Mouse (Mus musculus) lung, adult 18-20 months (tissue): ENCODE data around the gene Avil.
A peak's percentile ranks its signal among the peaks of the same experiment; 100 is the strongest.

Experiments
- DNase-seq, 2 experiments: peaks; one replicate each; pipeline ENCODE4 v3.0.0; 2022; ENCODE audit warnings: mixed read lengths in 2 of 2

The Avil gene

DNA sequence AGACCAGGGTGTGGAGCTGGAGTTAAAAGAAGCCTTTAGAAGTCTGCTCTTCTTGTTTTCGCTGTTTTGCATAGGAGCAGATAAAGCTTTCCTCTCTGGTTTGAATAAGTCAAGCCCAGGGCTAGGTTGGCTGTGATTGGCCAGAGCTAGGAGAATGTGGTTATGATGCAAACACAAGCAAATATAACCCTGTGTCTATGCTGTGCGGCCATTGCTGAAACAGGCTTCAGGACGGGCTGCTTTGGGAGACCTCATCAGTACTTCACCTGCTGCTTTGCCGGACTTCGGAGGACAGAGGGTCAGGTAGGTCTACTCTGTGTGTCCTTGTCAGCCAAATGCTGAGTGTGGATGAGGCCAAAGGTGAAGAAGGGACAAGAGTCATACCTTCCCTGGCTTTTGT is at the start of gene Avil:
TSS of gene Avil (plus strand) at position 181 of the 400 bp plus-strand sequence.
- no peak for DNase-seq

DNA sequence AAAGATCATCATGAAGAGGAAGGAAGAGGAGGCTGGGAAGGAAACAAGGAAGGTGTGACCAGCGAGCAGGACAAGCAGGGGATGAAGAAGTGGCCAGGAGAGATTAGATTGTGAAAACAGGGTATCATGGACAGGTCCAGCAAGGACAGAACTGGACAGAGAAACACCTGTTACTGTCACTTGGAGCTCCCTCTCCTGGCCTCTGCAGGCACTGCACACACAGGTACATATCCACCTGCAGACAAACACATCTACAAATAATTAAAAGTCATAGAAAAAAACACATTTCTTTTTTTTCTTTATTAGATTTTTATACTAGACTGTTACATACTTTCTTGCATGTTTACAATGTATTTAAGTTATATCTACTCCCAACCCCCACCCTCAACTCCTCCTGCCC is 48.1 kb upstream of the Avil start:
- DNase-seq: no peak

- no peak for DNase-seq
These were observed 47.5 kb upstream of the Avil start for GRCm38 (mm10) chr10:126953029-126953471.

DNA sequence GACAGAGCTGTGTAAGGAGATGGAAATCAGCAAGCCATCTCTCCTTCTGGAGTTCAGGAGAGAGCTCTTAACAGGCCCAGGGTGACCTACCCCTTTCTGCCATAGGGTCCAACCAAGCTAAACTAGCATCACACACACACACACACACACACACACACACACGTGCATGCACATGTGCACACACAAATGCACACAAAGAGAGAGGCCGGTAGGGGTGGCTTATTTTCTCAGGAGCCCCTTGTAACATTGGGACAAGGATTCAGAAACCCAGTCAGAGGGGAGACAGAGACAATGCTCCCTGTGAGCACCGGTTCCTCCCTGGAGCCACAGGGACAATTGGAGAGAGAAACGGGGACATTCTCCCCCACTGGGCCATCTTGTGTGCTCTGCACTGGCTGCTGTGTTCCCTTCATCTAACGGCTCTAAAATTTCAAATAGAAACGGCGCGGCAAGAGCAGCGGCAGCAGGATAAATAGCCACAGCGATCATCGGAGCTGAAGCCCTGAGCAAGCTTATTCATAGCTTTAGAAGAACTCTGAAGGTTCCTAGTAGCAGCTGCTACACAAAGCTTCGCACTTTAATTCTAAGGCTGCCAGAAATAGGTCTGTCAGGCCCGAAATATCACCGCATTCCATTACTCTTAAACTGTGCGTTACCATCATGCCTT is 43.7 kb upstream of the Avil start:
- no peak for DNase-seq

- DNase-seq: peak; percentile 67 to 74
These were observed 43.0 kb upstream of the Avil start for GRCm38 (mm10) chr10:126957359-126958107.

GRCm38 (mm10) chr10:126960496-126960895 is 40.0 kb upstream of the Avil start:
- no peak for DNase-seq

- DNase-seq: peak; percentile 50 to 65
These were observed 38.8 kb upstream of the Avil start for GRCm38 (mm10) chr10:126961757-126962156.

GRCm38 (mm10) chr10:126962271-126962965 is 38.1 kb upstream of the Avil start:
- DNase-seq: peak; percentile 65 to 82

DNA sequence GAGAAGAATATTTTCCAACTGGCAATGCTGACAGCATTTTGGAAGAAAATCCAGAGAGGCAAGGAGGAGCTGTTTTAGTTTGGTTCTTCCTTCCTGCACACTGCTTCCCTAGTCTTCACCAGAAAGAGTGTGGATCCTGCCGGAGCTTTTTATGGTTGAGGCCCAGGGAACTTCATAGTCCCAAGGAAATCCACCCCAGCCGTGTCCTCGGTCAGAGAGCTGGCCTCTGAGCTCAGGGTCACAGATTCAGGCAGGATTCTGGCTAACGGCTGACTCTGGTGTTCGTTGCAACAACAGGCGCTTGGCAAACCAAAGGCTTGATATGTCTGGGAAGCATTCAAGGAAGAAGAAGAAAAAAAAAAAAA is 37.6 kb upstream of the Avil start:
- DNase-seq: peak in 1 of 2 experiments; percentile 39

GRCm38 (mm10) chr10:126963821-126964220 is 36.7 kb upstream of the Avil start:
- no peak for DNase-seq

DNA sequence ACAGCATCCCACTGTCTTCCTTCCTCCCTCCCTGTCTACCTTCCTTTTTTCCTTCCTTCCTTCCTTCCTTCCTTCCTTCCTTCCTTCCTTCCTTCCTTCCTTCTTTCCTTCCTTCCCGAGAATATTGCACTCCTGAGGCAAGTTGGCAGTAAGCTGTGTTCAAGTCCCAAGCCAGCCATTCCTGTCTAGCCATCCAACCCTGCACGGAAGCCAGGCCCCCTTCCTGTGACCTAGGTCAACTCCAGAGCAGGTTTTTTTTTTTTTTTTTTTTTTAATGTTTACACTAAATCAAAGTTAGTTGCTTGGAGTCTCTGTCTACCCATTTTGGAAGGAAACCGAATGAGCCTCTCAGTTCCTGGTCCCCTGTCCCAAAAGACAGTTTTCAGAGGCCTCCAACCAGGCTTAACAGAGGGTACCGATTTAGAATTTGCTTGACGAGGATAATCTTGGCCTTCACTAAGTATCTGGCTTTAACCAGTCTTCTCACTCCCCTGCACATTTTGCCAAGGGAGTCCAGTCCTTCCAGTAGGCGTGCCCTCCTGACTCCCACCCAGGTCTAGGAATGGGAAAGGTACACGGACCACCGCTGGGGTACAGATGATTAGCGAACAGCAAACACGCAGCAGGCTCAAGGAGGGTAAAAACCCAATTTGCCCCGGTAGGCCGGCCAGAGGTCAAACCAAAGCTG is 29.0 kb upstream of the Avil start:
- DNase-seq: no peak

- DNase-seq: peak; percentile 79 to 85
These were observed 28.3 kb upstream of the Avil start for GRCm38 (mm10) chr10:126972051-126972725.

DNA sequence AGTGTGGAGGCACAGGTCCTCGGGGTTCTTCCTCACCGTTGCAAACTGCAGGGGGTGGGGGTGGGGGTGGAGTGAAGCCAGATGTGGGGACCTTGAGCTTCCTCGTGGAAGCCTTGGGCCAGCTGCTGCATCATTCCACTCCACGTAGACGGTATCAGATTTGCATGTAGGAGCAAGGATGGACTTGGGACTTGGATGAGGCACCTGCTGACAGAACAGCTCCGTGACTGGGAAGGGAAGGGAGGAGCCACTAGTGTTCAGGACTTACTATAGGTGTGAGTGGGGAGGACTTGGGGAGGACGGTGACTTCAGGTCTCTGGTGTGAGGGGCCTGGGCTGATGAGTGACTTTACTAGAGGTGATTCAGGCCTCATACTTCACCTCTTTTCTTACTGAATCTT is 27.5 kb upstream of the Avil start:
- no peak for DNase-seq

DNA sequence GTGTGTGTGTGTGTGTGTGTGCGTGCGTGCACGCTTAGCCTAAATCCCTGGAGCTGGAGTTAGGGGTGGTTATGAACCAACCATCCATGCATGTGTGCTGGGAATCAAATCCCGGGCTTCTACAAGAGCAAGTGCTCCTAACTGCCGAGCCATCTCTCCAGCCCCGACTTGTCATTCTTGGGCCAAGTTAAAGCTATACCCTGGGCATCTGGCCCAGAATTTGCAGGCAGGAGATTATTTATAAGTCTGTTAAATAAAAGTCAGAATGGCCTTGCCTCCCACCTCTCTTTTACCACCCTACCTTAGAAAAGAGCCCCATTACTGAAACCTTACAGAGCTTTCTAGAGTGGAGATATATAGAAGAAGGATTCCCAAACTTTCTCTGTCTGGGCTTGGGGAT is 24.8 kb upstream of the Avil start:
- no peak for DNase-seq

GRCm38 (mm10) chr10:126977076-126977475 is 23.4 kb upstream of the Avil start:
- no peak for DNase-seq

DNA sequence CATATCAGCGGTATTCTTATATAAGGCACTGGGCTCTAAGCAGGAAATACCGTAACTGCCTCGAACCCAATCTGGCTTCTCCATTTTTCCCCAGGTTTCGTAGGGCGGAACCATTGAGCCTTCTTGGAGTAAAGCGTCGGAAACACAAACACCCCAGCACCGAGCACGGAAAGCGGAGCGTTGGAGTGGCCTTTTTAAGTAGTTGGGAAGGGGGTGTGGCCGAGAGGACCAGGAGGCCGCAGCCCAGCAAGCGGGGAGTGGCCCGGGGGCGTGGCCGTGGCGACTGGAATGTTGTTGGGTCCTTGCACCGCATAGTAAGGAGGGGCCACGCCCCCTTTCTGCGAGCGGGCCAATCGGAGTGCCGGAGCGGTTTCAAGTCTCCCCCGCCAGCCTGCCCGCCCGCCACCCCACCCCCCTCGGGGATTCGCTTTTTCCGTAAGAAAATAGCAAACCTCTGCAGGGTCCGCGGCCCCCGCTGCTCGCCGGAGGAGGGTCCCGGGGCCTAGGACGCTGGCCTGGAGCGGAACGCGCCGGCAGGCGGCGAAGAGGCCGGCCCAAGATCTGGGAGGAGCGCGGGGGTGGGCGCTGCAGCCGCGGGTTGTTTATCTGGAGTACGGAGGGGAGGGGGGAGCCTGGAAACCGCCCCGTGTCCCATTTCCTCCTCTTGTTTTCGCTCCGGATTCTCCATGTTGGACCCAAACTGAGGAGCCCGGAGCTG is 22.1 kb upstream of the Avil start, which contains the start of gene Ctdsp2:
TSS of gene Ctdsp2 (plus strand) at position 441 of the 718 bp plus-strand sequence.
- DNase-seq: peak; percentile 100

- peak; percentile 68 to 76 for DNase-seq
These were observed 21.3 kb upstream of the Avil start for GRCm38 (mm10) chr10:126979121-126979635.

DNA sequence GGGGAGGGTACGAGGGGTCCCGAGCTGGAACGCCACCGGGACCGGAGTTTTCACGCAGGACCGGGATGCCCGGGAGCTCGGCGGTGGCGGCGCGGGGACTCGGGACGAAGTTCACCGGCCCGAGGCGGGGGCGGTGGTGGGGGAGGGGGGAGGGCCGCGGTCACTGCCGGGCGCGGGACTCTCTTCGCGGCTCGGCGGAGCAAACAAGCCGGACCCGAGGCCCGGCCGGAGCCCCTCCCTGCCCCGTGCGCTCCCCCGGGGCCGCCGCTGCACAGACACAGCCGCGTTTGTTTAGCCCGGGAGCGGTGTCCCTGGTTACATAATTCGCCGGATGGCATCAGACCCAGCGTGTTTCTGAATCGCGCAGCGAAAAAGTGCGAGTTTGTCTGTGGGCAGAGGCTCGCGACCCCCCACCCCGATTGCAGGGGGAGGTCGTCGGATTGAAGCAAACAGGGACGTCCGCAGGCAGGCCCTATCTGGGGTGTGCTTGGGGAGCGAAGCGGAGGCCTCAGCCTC is 20.8 kb upstream of the Avil start:
- peak; percentile 41 to 57 for DNase-seq

DNA sequence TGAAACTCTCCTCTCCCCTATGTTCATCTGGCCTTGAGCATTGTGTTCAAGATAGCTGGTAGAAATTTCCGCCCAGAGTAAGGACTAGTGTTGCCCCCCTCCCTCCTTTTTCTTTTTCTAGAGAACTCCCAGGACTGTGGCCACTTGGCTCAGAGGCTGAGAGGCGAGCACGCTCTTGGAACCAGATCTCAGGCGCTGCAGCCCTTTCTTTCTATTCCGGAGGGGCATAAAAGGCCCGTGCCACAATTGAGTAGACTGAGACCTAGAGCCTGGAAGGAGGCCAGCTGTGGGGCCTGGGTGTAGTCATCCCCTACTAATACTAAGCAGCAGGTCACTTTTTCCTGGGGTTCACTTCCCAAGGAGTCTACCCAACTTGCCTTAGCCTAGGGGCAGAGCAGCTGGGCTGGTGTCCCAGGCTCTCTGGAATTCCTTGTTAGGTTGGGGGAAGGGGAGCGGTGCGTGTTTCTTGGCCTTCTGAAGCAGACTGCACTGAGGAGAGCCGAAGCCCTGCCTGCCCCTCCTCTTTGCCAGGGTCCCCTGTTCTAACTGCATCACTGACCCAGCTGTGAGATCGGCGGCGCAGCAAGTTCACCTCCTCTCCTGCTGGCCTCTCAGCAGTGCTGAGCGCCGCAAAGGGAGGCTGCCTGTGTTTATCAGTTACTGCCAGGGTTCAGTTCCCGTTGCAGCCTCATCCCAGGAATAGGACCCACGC is 20.1 kb upstream of the Avil start:
- peak; percentile 43 to 57 for DNase-seq

DNA sequence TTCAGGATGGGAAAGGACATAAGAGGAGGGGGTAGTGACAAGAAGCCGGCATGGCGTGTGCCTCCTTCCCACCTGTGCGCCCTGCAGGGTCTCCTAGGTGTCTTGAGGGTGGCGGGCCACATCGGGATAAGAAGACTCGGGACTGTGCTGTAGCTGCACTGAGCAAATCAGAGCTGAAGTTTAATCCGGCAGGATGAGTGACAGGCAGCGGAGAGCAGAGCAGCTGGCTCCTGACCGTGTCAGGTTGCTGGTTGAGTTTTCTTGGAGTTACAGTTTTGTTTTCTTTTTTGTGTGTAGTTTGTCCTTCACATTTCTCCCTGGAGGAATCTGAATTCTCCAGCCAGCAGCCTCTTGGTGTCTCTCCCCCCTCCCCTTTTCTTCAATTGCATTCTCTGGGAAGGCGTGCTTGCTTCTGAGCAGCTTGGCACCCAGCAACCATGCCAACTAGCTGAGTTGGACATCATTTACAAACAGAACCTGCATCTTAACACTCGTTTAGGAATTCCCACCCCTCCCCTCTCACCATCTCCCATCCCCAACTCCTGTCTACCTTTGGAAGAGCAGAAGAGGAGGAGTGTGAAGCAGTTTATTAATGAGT is 19.5 kb upstream of the Avil start:
- no peak for DNase-seq
